ENCODE assay signal across 20 mouse cellular contexts in genomic region chr4:65350521-65350920, GRCm38 (mm10).
DNase-seq lines count a peak whose midpoint lies in the region; ATAC-seq lines count a peak whose summit lies in the region.
"Had no signal": no experiment of that assay in that cellular context is flagged by ENCODE, and none has a peak within 500 bp of the region (broad histone marks: within the 10 kb centered on the region; RNA-seq: fewer than 3 reads in every experiment).

No protein-coding gene starts in this region.

- H3K9me3 ChIP-seq in lung, embryonic 16.5 days (ENCODE audit: control insufficient read depth, low read length), result no peaks in the 10 kb centered on the region
- no peaks in the 10 kb centered on the region for H3K9me3 ChIP-seq in hindbrain, embryonic 15.5 days
- H3K9me3 ChIP-seq in neural tube, embryonic 14.5 days (ENCODE audit: control insufficient read depth, low read length), result no peaks in the 10 kb centered on the region
- H3K9me3 ChIP-seq: embryonic facial prominence, embryonic 13.5 days; heart, embryonic 15.5 days; limb, embryonic 12.5 days; liver, embryonic 13.5 days; midbrain, embryonic 13.5 days had no signal

- H3K27me3 ChIP-seq in lung, embryonic 16.5 days (ENCODE audit: control insufficient read depth, insufficient read depth, low read depth, low read length), result no peaks in the 10 kb centered on the region
- no peaks in the 10 kb centered on the region for H3K27me3 ChIP-seq in hindbrain, embryonic 15.5 days
- no peaks in the 10 kb centered on the region for H3K27me3 ChIP-seq in neural tube, embryonic 14.5 days (ENCODE audit: control insufficient read depth, insufficient read depth, low read length)
- H3K27me3 ChIP-seq: embryonic facial prominence, embryonic 13.5 days; heart, embryonic 15.5 days; limb, embryonic 12.5 days; liver, embryonic 13.5 days; midbrain, embryonic 13.5 days had no signal

- H3K4me1 ChIP-seq in lung, embryonic 16.5 days (replicated peaks; ENCODE audit: control insufficient read depth, insufficient read depth, low read length), result no peaks in the 10 kb centered on the region
- no peaks in the 10 kb centered on the region for H3K4me1 ChIP-seq in hindbrain, embryonic 15.5 days (replicated peaks)
- H3K4me1 ChIP-seq in neural tube, embryonic 14.5 days (ENCODE audit: control insufficient read depth, insufficient read depth, low read length), result no peaks in the 10 kb centered on the region
- H3K4me1 ChIP-seq: embryonic facial prominence, embryonic 13.5 days; heart, embryonic 15.5 days; limb, embryonic 12.5 days; liver, embryonic 13.5 days; midbrain, embryonic 13.5 days had no signal

- WGBS in lung, embryonic 16.5 days, result 38% methylated on average over 7 of the region's 7 CpGs
- WGBS in hindbrain, embryonic 15.5 days, result 37% methylated on average over 7 of the region's 7 CpGs
- 40% methylated on average over 7 of the region's 7 CpGs for WGBS in neural tube, embryonic 14.5 days

- H3K27ac ChIP-seq in lung, embryonic 16.5 days (ENCODE audit: low read length), result no peak overlapping the region
- H3K27ac ChIP-seq in hindbrain, embryonic 15.5 days (replicated peaks), result no peak overlapping the region
- H3K27ac ChIP-seq in neural tube, embryonic 14.5 days (ENCODE audit: low read depth, low read length), result no peak overlapping the region
- H3K27ac ChIP-seq: embryonic facial prominence, embryonic 13.5 days; heart, embryonic 15.5 days; limb, embryonic 12.5 days; liver, embryonic 13.5 days; midbrain, embryonic 13.5 days had no signal

- no peak overlapping the region for H3K4me2 ChIP-seq in lung, embryonic 16.5 days (ENCODE audit: low read depth, low read length)
- no peak overlapping the region for H3K4me2 ChIP-seq in hindbrain, embryonic 15.5 days
- no peak overlapping the region for H3K4me2 ChIP-seq in neural tube, embryonic 14.5 days (ENCODE audit: low read depth, low read length)
- H3K4me2 ChIP-seq: embryonic facial prominence, embryonic 13.5 days; heart, embryonic 15.5 days; limb, embryonic 12.5 days; liver, embryonic 13.5 days; midbrain, embryonic 13.5 days had no signal

- no peak overlapping the region for H3K9ac ChIP-seq in lung, embryonic 16.5 days (ENCODE audit: low read length)
- H3K9ac ChIP-seq in hindbrain, embryonic 15.5 days, result no peak overlapping the region
- no peak overlapping the region for H3K9ac ChIP-seq in neural tube, embryonic 14.5 days (replicated peaks; ENCODE audit: low read depth, low read length)
- H3K9ac ChIP-seq: embryonic facial prominence, embryonic 13.5 days; heart, embryonic 15.5 days; limb, embryonic 12.5 days; liver, embryonic 13.5 days; midbrain, embryonic 13.5 days had no signal

- H3K4me3 ChIP-seq in lung, embryonic 16.5 days (ENCODE audit: low read length), result no peak overlapping the region
- H3K4me3 ChIP-seq in hindbrain, embryonic 15.5 days, result no peak overlapping the region
- H3K4me3 ChIP-seq in neural tube, embryonic 14.5 days (ENCODE audit: low read depth, low read length), result no peak overlapping the region
- H3K4me3 ChIP-seq: embryonic facial prominence, embryonic 13.5 days; heart, embryonic 15.5 days; limb, embryonic 12.5 days; liver, embryonic 13.5 days; midbrain, embryonic 13.5 days had no signal

- ATAC-seq in lung, embryonic 16.5 days (ENCODE audit: low read depth), result peak; percentile 67; the same call in 1 of the 2 replicates
- ATAC-seq in hindbrain, embryonic 15.5 days (ENCODE audit: low FRiP score, low read depth), result peak; percentile 66; the same call in 1 of the 2 replicates
- peak; percentile 74; the same call in 1 of the 2 replicates for ATAC-seq in neural tube, embryonic 14.5 days (ENCODE audit: low read depth)
- ATAC-seq: forebrain, embryonic 14.5 days; midbrain, embryonic 13.5 days had no signal

- no peaks in the 10 kb centered on the region for H3K36me3 ChIP-seq in lung, embryonic 16.5 days (ENCODE audit: control insufficient read depth, insufficient read depth, low read length)
- no peaks in the 10 kb centered on the region for H3K36me3 ChIP-seq in hindbrain, embryonic 15.5 days
- no peaks in the 10 kb centered on the region for H3K36me3 ChIP-seq in neural tube, embryonic 14.5 days (ENCODE audit: control insufficient read depth, insufficient read depth, low read length)
- H3K36me3 ChIP-seq: embryonic facial prominence, embryonic 13.5 days; heart, embryonic 15.5 days; limb, embryonic 12.5 days; liver, embryonic 13.5 days; midbrain, embryonic 13.5 days had no signal

- DNase-seq in gastrocnemius, postnatal 25 days, result peak; percentile 34
- DNase-seq in gastrocnemius, postnatal 4 days (ENCODE audit: low spot score in 2 of 2), result no peak
- no peak for DNase-seq in lung, postnatal 14 days
- no peak for DNase-seq in right cerebral cortex, postnatal 25 days
- DNase-seq: adrenal gland, postnatal 36 days; B cell, adult 2 months; cerebellum, adult 11-12 months; cerebellum, postnatal 14 days; kidney, adult 11 months; liver, embryonic 13.5 days; thymus, adult 18-20 months; thymus, postnatal 4 days had no signal
